Mouse (Mus musculus): ENCODE results near the gene Ttll5. TPM values are rescaled to one million over a fixed set of nuclear protein-coding genes. Genes with fewer than 3 reads are reported as not detected.

The Ttll5 gene
- polyA plus RNA-seq, 1 experiment from 2014 or later: 13.7 TPM

- Histone ChIP-seq H3K9me3 (no peaks in the 10 kb centered on the region), H3K27ac (no peak overlapping the region), H3K4me1 (peaks cover 33% of the 10 kb centered on the region), H3K9ac (no peak overlapping the region), H3K4me2 (peak overlapping the region; percentile 94), H3K36me3 (replicated peaks) (no peaks in the 10 kb centered on the region), H3K4me3 (peak overlapping the region; percentile 52), H3K27me3 (replicated peaks) (peaks cover 27% of the 10 kb centered on the region)
- 25% methylated on average over 11 of the region's 11 CpGs for WGBS
- ATAC-seq (replicated peaks): no peak
These were observed 253.3 kb downstream of the Ttll5 start for GRCm38 (mm10) chr12:86077736-86078135.

- no peak overlapping the region for H3K27ac ChIP-seq
- H3K4me1 ChIP-seq: peaks cover 37% of the 10 kb centered on the region
- WGBS: 10% methylated on average over 9 of the region's 9 CpGs
- ATAC-seq (replicated peaks): no peak
- H3K4me2 ChIP-seq: peak overlapping the region; percentile 94
- H3K4me3 ChIP-seq: peak overlapping the region; percentile 52
- H3K9ac ChIP-seq: peak overlapping the region; percentile 51; the same call in 1 of the 2 replicates
- H3K9me3 ChIP-seq: no peaks in the 10 kb centered on the region
- no peaks in the 10 kb centered on the region for H3K36me3 ChIP-seq (replicated peaks)
- peaks cover 27% of the 10 kb centered on the region for H3K27me3 ChIP-seq (replicated peaks)
These were observed 253.7 kb downstream of the Ttll5 start for GRCm38 (mm10) chr12:86078176-86078552.

GRCm38 (mm10) chr12:86078553-86079201 is 254.2 kb downstream of the Ttll5 start, which contains the start of gene Tgfb3:
Gene Tgfb3 (minus strand): TSS chr12:86079041.
- peak; percentile 48 for ATAC-seq (replicated peaks)
- H3K9ac ChIP-seq: peak within 1 kb of the TSS; percentile 51
- H3K4me3 ChIP-seq: peak within 1 kb of the TSS; percentile 52
- H3K27ac ChIP-seq: peak within 1 kb of the TSS; percentile 67
- WGBS: under 1% methylated on average over 25 of the region's 25 CpGs
- H3K4me1 ChIP-seq: peaks cover 40% of the 10 kb centered on the region
- peaks cover 27% of the 10 kb centered on the region for H3K27me3 ChIP-seq (replicated peaks)
- H3K9me3 ChIP-seq: no peaks in the 10 kb centered on the region
- H3K36me3 ChIP-seq (replicated peaks): no peaks in the 10 kb centered on the region
- peak within 1 kb of the TSS; percentile 94 for H3K4me2 ChIP-seq

- Histone ChIP-seq H3K4me3 (peak overlapping the region; percentile 52), H3K9ac (peak overlapping the region; percentile 51), H3K27me3 (replicated peaks) (peaks cover 27% of the 10 kb centered on the region), H3K27ac (peak overlapping the region; percentile 67), H3K36me3 (replicated peaks) (no peaks in the 10 kb centered on the region), H3K4me1 (peaks cover 40% of the 10 kb centered on the region), H3K9me3 (no peaks in the 10 kb centered on the region), H3K4me2 (peak overlapping the region; percentile 94)
- peak; percentile 79 for ATAC-seq (replicated peaks)
- under 1% methylated on average over 31 of the region's 31 CpGs for WGBS
These were observed 254.8 kb downstream of the Ttll5 start for GRCm38 (mm10) chr12:86079202-86079667.

- Histone ChIP-seq H3K27ac (peak within 1 kb of the TSS; percentile 65), H3K4me3 (peak within 1 kb of the TSS; percentile 80)
These were observed 258.1 kb downstream of the Ttll5 start, which contains the start of gene Ift43 for GRCm38 (mm10) chr12:86082481-86083012. Gene Ift43 (plus strand): TSS chr12:86082541.

GRCm38 (mm10) chr12:86085873-86086272 is 261.4 kb downstream of the Ttll5 start:
- H3K9ac ChIP-seq: no peak overlapping the region
- H3K4me3 ChIP-seq: no peak overlapping the region
- H3K4me1 ChIP-seq: peaks cover 11% of the 10 kb centered on the region
- no peak overlapping the region for H3K4me2 ChIP-seq
- no peak overlapping the region for H3K27ac ChIP-seq
- no peak for ATAC-seq (replicated peaks)
- 87% methylated on average over 7 of the region's 7 CpGs for WGBS
- H3K9me3 ChIP-seq: no peaks in the 10 kb centered on the region
- peaks cover 4% of the 10 kb centered on the region; the same call in 1 of the 2 replicates for H3K36me3 ChIP-seq (replicated peaks)
- H3K27me3 ChIP-seq (replicated peaks): 0 out of 2 replicates have a peak, but pooled peaks cover 3% of the 10 kb centered on the region

More at GRCm38 (mm10) chr12:86082481-86083012, 258.1 kb downstream of the Ttll5 start, which contains the start of gene Ift43:
- H3K27me3 ChIP-seq (replicated peaks): 0 out of 2 replicates have a peak, but pooled peaks cover 9% of the 10 kb centered on the region
- no peaks in the 10 kb centered on the region for H3K9me3 ChIP-seq
- peak within 1 kb of the TSS; percentile 74 for H3K4me2 ChIP-seq
- under 1% methylated on average over 35 of the region's 35 CpGs for WGBS
- peak within 1 kb of the TSS; percentile 60 for H3K9ac ChIP-seq
- H3K36me3 ChIP-seq (replicated peaks): 0 out of 2 replicates have a peak, but pooled peaks cover 4% of the 10 kb centered on the region
- peaks cover 28% of the 10 kb centered on the region for H3K4me1 ChIP-seq
- peak; percentile 84 for ATAC-seq (replicated peaks)

GRCm38 (mm10) chr12:86086550-86086949 is 262.1 kb downstream of the Ttll5 start:
- Histone ChIP-seq H3K27me3 (replicated peaks) (no peaks in the 10 kb centered on the region), H3K9ac (no peak overlapping the region), H3K4me1 (peaks cover 12% of the 10 kb centered on the region), H3K36me3 (replicated peaks) (peaks cover 4% of the 10 kb centered on the region; the same call in 1 of the 2 replicates), H3K4me3 (no peak overlapping the region), H3K27ac (no peak overlapping the region), H3K4me2 (no peak overlapping the region), H3K9me3 (no peaks in the 10 kb centered on the region)
- WGBS: 80% methylated on average over 8 of the region's 8 CpGs
- no peak for ATAC-seq (replicated peaks)

GRCm38 (mm10) chr12:86088042-86088441 is 263.6 kb downstream of the Ttll5 start:
- Histone ChIP-seq H3K36me3 (replicated peaks) (peaks cover 4% of the 10 kb centered on the region; the same call in 1 of the 2 replicates), H3K4me2 (no peak overlapping the region), H3K9ac (no peak overlapping the region), H3K9me3 (no peaks in the 10 kb centered on the region), H3K4me3 (no peak overlapping the region), H3K27ac (no peak overlapping the region), H3K27me3 (replicated peaks) (no peaks in the 10 kb centered on the region), H3K4me1 (peaks cover 13% of the 10 kb centered on the region)
- ATAC-seq (replicated peaks): no peak
- WGBS: 79% methylated on average over 7 of the region's 7 CpGs

- Histone ChIP-seq H3K9me3 (no peaks in the 10 kb centered on the region), H3K36me3 (replicated peaks) (peaks cover 3% of the 10 kb centered on the region; the same call in 1 of the 2 replicates), H3K4me3 (no peak overlapping the region), H3K4me1 (peaks cover 8% of the 10 kb centered on the region), H3K27ac (no peak overlapping the region), H3K4me2 (no peak overlapping the region), H3K9ac (no peak overlapping the region), H3K27me3 (replicated peaks) (no peaks in the 10 kb centered on the region)
- no peak for ATAC-seq (replicated peaks)
- WGBS: 67% methylated on average over 4 of the region's 4 CpGs
These were observed 266.3 kb downstream of the Ttll5 start for GRCm38 (mm10) chr12:86090764-86091163.

- H3K4me2 ChIP-seq: peak overlapping the region; percentile 24
- no peak overlapping the region for H3K4me3 ChIP-seq
- no peaks in the 10 kb centered on the region for H3K27me3 ChIP-seq (replicated peaks)
- WGBS: 26% methylated on average over 18 of the region's 18 CpGs
- H3K27ac ChIP-seq: no peak overlapping the region
- no peaks in the 10 kb centered on the region for H3K9me3 ChIP-seq
- H3K4me1 ChIP-seq: peaks cover 8% of the 10 kb centered on the region
- H3K9ac ChIP-seq: no peak overlapping the region
- ATAC-seq (replicated peaks): no peak
- no peaks in the 10 kb centered on the region; the same call in 1 of the 2 replicates for H3K36me3 ChIP-seq (replicated peaks)
These were observed 267.2 kb downstream of the Ttll5 start for GRCm38 (mm10) chr12:86091601-86092132.

GRCm38 (mm10) chr12:86094075-86094474 is 269.6 kb downstream of the Ttll5 start:
- H3K9ac ChIP-seq: no peak overlapping the region
- no peaks in the 10 kb centered on the region for H3K27me3 ChIP-seq (replicated peaks)
- no peaks in the 10 kb centered on the region; the same call in 1 of the 2 replicates for H3K36me3 ChIP-seq (replicated peaks)
- H3K9me3 ChIP-seq: no peaks in the 10 kb centered on the region
- no peak for ATAC-seq (replicated peaks)
- WGBS: 90% methylated on average over 4 of the region's 4 CpGs
- H3K27ac ChIP-seq: no peak overlapping the region
- H3K4me2 ChIP-seq: no peak overlapping the region
- no peak overlapping the region for H3K4me3 ChIP-seq
- H3K4me1 ChIP-seq: peaks cover 8% of the 10 kb centered on the region

- H3K4me3 ChIP-seq: no peak overlapping the region
- WGBS: 93% methylated on average over 4 of the region's 4 CpGs
- H3K9me3 ChIP-seq: no peaks in the 10 kb centered on the region
- no peak overlapping the region for H3K9ac ChIP-seq
- H3K4me2 ChIP-seq: no peak overlapping the region
- no peaks in the 10 kb centered on the region for H3K36me3 ChIP-seq (replicated peaks)
- peaks cover 8% of the 10 kb centered on the region for H3K4me1 ChIP-seq
- H3K27ac ChIP-seq: no peak overlapping the region
- ATAC-seq (replicated peaks): no peak
- no peaks in the 10 kb centered on the region for H3K27me3 ChIP-seq (replicated peaks)
These were observed 271.3 kb downstream of the Ttll5 start for GRCm38 (mm10) chr12:86095806-86096205.
